Mouse (Mus musculus): ENCODE data around the gene 1110008P14Rik. TPM values are rescaled to one million over a fixed set of nuclear protein-coding genes. Genes with fewer than 3 reads are reported as not detected.

1110008P14Rik gene
- polyA plus RNA-seq (2012; fragmentation: generic; extraction: Trizol): 153 TPM

GRCm38 (mm10) chr2:32381775-32382223 lies at the start of gene 1110008P14Rik:
TSS of gene 1110008P14Rik (minus strand) at chr2:32381938.
- no peak for TF ChIP-seq REST (IDR thresholded peaks at IDR 0.05; ENCODE audit: insufficient read depth, insufficient read length)
- TF ChIP-seq POLR2AphosphoS2 (IDR thresholded peaks at IDR 0.05; ENCODE audit: insufficient read length, low read depth): peak; percentile 74
- TF ChIP-seq POLR2A (IDR thresholded peaks at IDR 0.05; ENCODE audit: insufficient read length, low read depth): peak; percentile 80
- no peak for TF ChIP-seq TCF3 (IDR thresholded peaks at IDR 0.05; ENCODE audit: insufficient read length, low read depth)
- no peak for TF ChIP-seq TCF12 (IDR thresholded peaks at IDR 0.05; ENCODE audit: insufficient read depth, poor library complexity, severe bottlenecking)
- peak; percentile 37 for TF ChIP-seq SRF (IDR thresholded peaks at IDR 0.05; ENCODE audit: control insufficient read depth, insufficient read length, low read depth)
- TF ChIP-seq MYOD1 (IDR thresholded peaks at IDR 0.05; ENCODE audit: control insufficient read depth in 1 of 3, insufficient read length in 2 of 3, low read depth in 2 of 3): peak in 2 of 3 experiments; percentile 37 to 76
- TF ChIP-seq USF1 (IDR thresholded peaks at IDR 0.05; ENCODE audit: low read depth): no peak
- peak in 2 of 3 experiments; percentile 46 to 77 for TF ChIP-seq MYOG (IDR thresholded peaks at IDR 0.05; ENCODE audit: control insufficient read depth in 1 of 3, insufficient read depth in 1 of 3, insufficient read length in 2 of 3, low read depth in 2 of 3)
- TF ChIP-seq MAX (IDR thresholded peaks at IDR 0.05; ENCODE audit: low read depth): no peak
- Histone ChIP-seq H3K4me2 (ENCODE audit: low read depth) (peak within 1 kb of the TSS; percentile 92), H3K27me3 (ENCODE audit: control insufficient read depth, insufficient read depth, insufficient read length) (peaks cover 10% of the 10 kb centered on the region), H3K36me3 (ENCODE audit: control insufficient read depth, insufficient read depth) (peaks cover 8% of the 10 kb centered on the region), H3ac (ENCODE audit: control insufficient read depth, insufficient read length) (peak within 1 kb of the TSS; percentile 24), H3K79me2 (ENCODE audit: control insufficient read depth, insufficient read depth) (no peaks in the 10 kb centered on the region), H3K4me3 (peak within 1 kb of the TSS; percentile 54)

GRCm38 (mm10) chr2:32430701-32431676 lies 49.3 kb upstream of the 1110008P14Rik start:
- Histone ChIP-seq H3K79me2 (ENCODE audit: control insufficient read depth, insufficient read depth) (peaks cover 68% of the 10 kb centered on the region), H3ac (ENCODE audit: control insufficient read depth, insufficient read length) (no peak overlapping the region), H3K36me3 (ENCODE audit: control insufficient read depth, insufficient read depth) (no peaks in the 10 kb centered on the region), H3K4me3 (peak overlapping the region; percentile 8), H3K27me3 (ENCODE audit: control insufficient read depth, insufficient read depth, insufficient read length) (no peaks in the 10 kb centered on the region), H3K4me2 (ENCODE audit: low read depth) (peak overlapping the region; percentile 65)
- no peak for TF ChIP-seq MYOG (IDR thresholded peaks at IDR 0.05; ENCODE audit: control insufficient read depth in 1 of 3, insufficient read depth in 1 of 3, insufficient read length in 2 of 3, low read depth in 2 of 3)
- no peak for TF ChIP-seq POLR2AphosphoS2 (IDR thresholded peaks at IDR 0.05; ENCODE audit: insufficient read length, low read depth)
- no peak for TF ChIP-seq SRF (IDR thresholded peaks at IDR 0.05; ENCODE audit: control insufficient read depth, insufficient read length, low read depth)

GRCm38 (mm10) chr2:32429215-32429891 lies 47.6 kb upstream of the 1110008P14Rik start:
- no peak overlapping the region for H3K4me3 ChIP-seq
- H3K79me2 ChIP-seq (ENCODE audit: control insufficient read depth, insufficient read depth): peaks cover 52% of the 10 kb centered on the region
- H3ac ChIP-seq (ENCODE audit: control insufficient read depth, insufficient read length): no peak overlapping the region
- no peaks in the 10 kb centered on the region for H3K27me3 ChIP-seq (ENCODE audit: control insufficient read depth, insufficient read depth, insufficient read length)
- H3K36me3 ChIP-seq (ENCODE audit: control insufficient read depth, insufficient read depth): no peaks in the 10 kb centered on the region
- peak overlapping the region; percentile 86 for H3K4me2 ChIP-seq (ENCODE audit: low read depth)
- TF ChIP-seq CEBPB (IDR thresholded peaks at IDR 0.05; ENCODE audit: insufficient read depth, poor library complexity, severe bottlenecking) (no peak), POLR2AphosphoS2 (IDR thresholded peaks at IDR 0.05; ENCODE audit: insufficient read length, low read depth) (no peak), TCF3 (IDR thresholded peaks at IDR 0.05; ENCODE audit: insufficient read length, low read depth) (no peak), E2F4 (IDR thresholded peaks at IDR 0.05; ENCODE audit: insufficient read depth) (no peak), MAX (IDR thresholded peaks at IDR 0.05; ENCODE audit: low read depth) (no peak), MYOD1 (IDR thresholded peaks at IDR 0.05; ENCODE audit: control insufficient read depth in 1 of 3, insufficient read length in 2 of 3, low read depth in 2 of 3) (no peak), MYOG (IDR thresholded peaks at IDR 0.05; ENCODE audit: control insufficient read depth in 1 of 3, insufficient read depth in 1 of 3, insufficient read length in 2 of 3, low read depth in 2 of 3) (no peak)

- Histone ChIP-seq H3K27me3 (ENCODE audit: control insufficient read depth, insufficient read depth, insufficient read length) (no peaks in the 10 kb centered on the region), H3K4me2 (ENCODE audit: low read depth) (peak overlapping the region; percentile 86), H3K36me3 (ENCODE audit: control insufficient read depth, insufficient read depth) (no peaks in the 10 kb centered on the region), H3K79me2 (ENCODE audit: control insufficient read depth, insufficient read depth) (peaks cover 54% of the 10 kb centered on the region), H3K4me3 (no peak overlapping the region), H3ac (ENCODE audit: control insufficient read depth, insufficient read length) (no peak overlapping the region)
- TF ChIP-seq POLR2A (IDR thresholded peaks at IDR 0.05; ENCODE audit: insufficient read length, low read depth): no peak
- TF ChIP-seq SRF (IDR thresholded peaks at IDR 0.05; ENCODE audit: control insufficient read depth, insufficient read length, low read depth): no peak
- TF ChIP-seq REST (IDR thresholded peaks at IDR 0.05; ENCODE audit: insufficient read depth, insufficient read length): no peak
- TF ChIP-seq TCF3 (IDR thresholded peaks at IDR 0.05; ENCODE audit: insufficient read length, low read depth): no peak
- no peak for TF ChIP-seq MYOD1 (IDR thresholded peaks at IDR 0.05; ENCODE audit: control insufficient read depth in 1 of 3, insufficient read length in 2 of 3, low read depth in 2 of 3)
- TF ChIP-seq CEBPB (IDR thresholded peaks at IDR 0.05; ENCODE audit: insufficient read depth, poor library complexity, severe bottlenecking): no peak
Measured at GRCm38 (mm10) chr2:32428262-32428722, 46.6 kb upstream of the 1110008P14Rik start.

Measured in myocyte (in vitro differentiated cells).